Mouse (Mus musculus) myocyte (in vitro differentiated cells): Measurements from ENCODE around the gene Avpi1.

ENCODE experiments used
- CEBPB ChIP-seq: IDR thresholded peaks from 2 replicates; pipeline ENCODE4 v1.6.1; 2011; ENCODE audit warnings: mild to moderate bottlenecking, moderate library complexity; ENCODE audit not compliant: poor library complexity, insufficient read depth, severe bottlenecking
- E2F4 ChIP-seq: IDR thresholded peaks from one replicate; pipeline ENCODE4 v1.6.1; 2011; ENCODE audit warnings: mild to moderate bottlenecking, control low read depth, moderate library complexity; ENCODE audit not compliant: insufficient read depth
- MAX ChIP-seq: IDR thresholded peaks from one replicate; pipeline ENCODE4 v1.6.1; 2011; ENCODE audit warnings: low read depth, mild to moderate bottlenecking, control low read depth
- MYOD1 ChIP-seq, 3 experiments: IDR thresholded peaks; one replicate each; pipeline ENCODE4 v1.6.1; 2011; ENCODE audit warnings: control low read depth in 2 of 3, low read depth in 2 of 3, mild to moderate bottlenecking in 2 of 3, moderate library complexity in 1 of 3; ENCODE audit not compliant: insufficient read length in 2 of 3, control insufficient read depth in 1 of 3
- MYOG ChIP-seq, 3 experiments: IDR thresholded peaks; one replicate each; pipeline ENCODE4 v1.6.1; 2011; ENCODE audit warnings: control low read depth in 2 of 3, low read depth in 2 of 3, mild to moderate bottlenecking in 2 of 3; ENCODE audit not compliant: insufficient read length in 2 of 3, control insufficient read depth in 1 of 3, insufficient read depth in 1 of 3
- POLR2A ChIP-seq: IDR thresholded peaks from one replicate; pipeline ENCODE4 v1.6.1; 2011; ENCODE audit warnings: low read depth, mild to moderate bottlenecking, control low read depth, moderate library complexity; ENCODE audit not compliant: insufficient read length
- POLR2AphosphoS2 ChIP-seq: IDR thresholded peaks from one replicate; pipeline ENCODE4 v1.6.1; 2011; ENCODE audit warnings: low read depth, control low read depth; ENCODE audit not compliant: insufficient read length
- SRF ChIP-seq: IDR thresholded peaks from one replicate; pipeline ENCODE4 v1.6.1; 2011; ENCODE audit warnings: low read depth; ENCODE audit not compliant: control insufficient read depth, insufficient read length
- TCF12 ChIP-seq: IDR thresholded peaks from one replicate; pipeline ENCODE4 v1.6.1; 2011; ENCODE audit warnings: mild to moderate bottlenecking, control low read depth; ENCODE audit not compliant: poor library complexity, insufficient read depth, severe bottlenecking
- TCF3 ChIP-seq: IDR thresholded peaks from one replicate; pipeline ENCODE4 v1.6.1; 2011; ENCODE audit warnings: low read depth, control low read depth; ENCODE audit not compliant: insufficient read length
- USF1 ChIP-seq: IDR thresholded peaks from one replicate; pipeline ENCODE4 v1.6.1; 2011; ENCODE audit warnings: low read depth, mild to moderate bottlenecking, control low read depth, moderate library complexity

DNA sequence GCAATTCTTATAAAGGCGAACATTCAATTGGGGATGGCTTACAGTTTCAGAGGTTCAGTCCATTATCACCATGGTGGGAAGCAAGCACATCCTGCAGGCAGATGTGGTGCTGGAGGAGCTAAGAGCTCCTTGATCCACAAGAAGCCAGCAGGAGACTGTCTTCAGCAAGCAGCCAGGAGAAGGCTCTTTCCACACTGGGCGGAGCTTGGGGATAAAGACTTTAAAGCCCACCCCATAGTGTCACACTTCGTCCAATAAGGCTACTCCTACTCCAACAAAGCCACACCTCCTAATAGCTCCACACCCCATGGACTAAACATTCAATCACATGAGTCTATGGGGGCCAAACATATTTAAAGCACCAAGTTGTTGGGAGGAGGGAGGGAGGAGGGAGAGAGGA is 13.1 kb upstream of the Avpi1 start:
- TF ChIP-seq POLR2A (no peak), MAX (no peak), USF1 (no peak), POLR2AphosphoS2 (no peak), TCF3 (no peak), SRF (no peak), CEBPB (no peak), MYOD1 (IDR thresholded peaks at IDR 0.05; ENCODE audit: control insufficient read depth in 1 of 3, insufficient read length in 2 of 3, low read depth in 2 of 3) (no peak), E2F4 (no peak), TCF12 (no peak), MYOG (IDR thresholded peaks at IDR 0.05; ENCODE audit: control insufficient read depth in 1 of 3, insufficient read depth in 1 of 3, insufficient read length in 2 of 3, low read depth in 2 of 3) (no peak)
